Mouse (Mus musculus): ENCODE results near the gene Olfr449. TPM values are rescaled to one million over a fixed set of nuclear protein-coding genes. Genes with fewer than 3 reads are reported as not detected.

The Olfr449 gene
- polyA plus RNA-seq, 1 experiment from 2014 or later = not detected

- no peaks in the 10 kb centered on the region for H3K9me3 ChIP-seq (ENCODE audit: control insufficient read depth)
- ATAC-seq = no peak
- WGBS = 10% methylated on average over 4 of the region's 4 CpGs
- TF ChIP-seq CTCF (IDR thresholded peaks at IDR 0.05; ENCODE audit: low read depth) = peak; percentile 71
- H3K36me3 ChIP-seq (ENCODE audit: control insufficient read depth, insufficient read depth) = no peaks in the 10 kb centered on the region
- no peaks in the 10 kb centered on the region for H3K4me1 ChIP-seq (replicated peaks; ENCODE audit: control insufficient read depth, insufficient read depth, low read length)
- no peak overlapping the region for H3K4me2 ChIP-seq (replicated peaks; ENCODE audit: low read depth)
- H3K27ac ChIP-seq (ENCODE audit: low read depth, low read length) = no peak overlapping the region
- no peaks in the 10 kb centered on the region for H3K27me3 ChIP-seq (replicated peaks; ENCODE audit: control insufficient read depth, insufficient read depth, low read length)
- no peak overlapping the region for H3K4me3 ChIP-seq (ENCODE audit: low read depth, low read length)
- no peak overlapping the region for H3K9ac ChIP-seq (ENCODE audit: low read depth, low read length)
These were observed 26.1 kb downstream of the Olfr449 start for GRCm38 (mm10) chr6:42860222-42860819.

DNA sequence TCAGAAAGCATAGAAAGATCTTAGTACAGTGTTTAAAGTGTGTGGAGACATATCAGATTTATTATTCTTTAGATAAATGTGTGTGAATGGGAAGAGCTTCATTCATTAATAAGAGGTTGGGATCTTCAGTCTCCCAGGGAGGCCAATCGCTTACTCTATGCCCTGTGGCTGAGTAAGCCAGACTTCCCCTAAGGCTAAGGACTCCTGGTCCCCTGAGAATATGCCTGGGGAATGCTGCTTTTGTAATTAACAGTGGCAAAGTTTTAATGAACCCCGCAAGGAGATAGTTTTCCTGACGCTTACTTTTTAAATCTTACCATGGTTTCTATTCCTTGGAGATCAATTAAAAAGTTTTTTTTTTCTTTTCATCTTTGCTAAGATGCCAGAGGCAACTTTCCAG, 35.5 kb downstream of the Olfr449 start:
- Histone ChIP-seq H3K9ac (ENCODE audit: low read depth, low read length) (no peak overlapping the region), H3K4me2 (replicated peaks; ENCODE audit: low read depth) (no peak overlapping the region), H3K9me3 (ENCODE audit: control insufficient read depth) (no peaks in the 10 kb centered on the region), H3K27ac (ENCODE audit: low read depth, low read length) (no peak overlapping the region), H3K27me3 (replicated peaks; ENCODE audit: control insufficient read depth, insufficient read depth, low read length) (no peaks in the 10 kb centered on the region), H3K4me3 (ENCODE audit: low read depth, low read length) (no peak overlapping the region), H3K4me1 (replicated peaks; ENCODE audit: control insufficient read depth, insufficient read depth, low read length) (no peaks in the 10 kb centered on the region), H3K36me3 (ENCODE audit: control insufficient read depth, insufficient read depth) (no peaks in the 10 kb centered on the region)
- no peak for TF ChIP-seq CTCF (IDR thresholded peaks at IDR 0.05; ENCODE audit: low read depth)
- ATAC-seq = no peak
- WGBS = 90% methylated on average over 3 of the region's 3 CpGs

- TF ChIP-seq CTCF (IDR thresholded peaks at IDR 0.05; ENCODE audit: low read depth) = no peak
- Histone ChIP-seq H3K27me3 (replicated peaks; ENCODE audit: control insufficient read depth, insufficient read depth, low read length) (no peaks in the 10 kb centered on the region), H3K9me3 (ENCODE audit: control insufficient read depth) (no peaks in the 10 kb centered on the region), H3K4me3 (ENCODE audit: low read depth, low read length) (no peak overlapping the region), H3K36me3 (ENCODE audit: control insufficient read depth, insufficient read depth) (no peaks in the 10 kb centered on the region), H3K27ac (ENCODE audit: low read depth, low read length) (no peak overlapping the region), H3K9ac (ENCODE audit: low read depth, low read length) (no peak overlapping the region), H3K4me1 (replicated peaks; ENCODE audit: control insufficient read depth, insufficient read depth, low read length) (no peaks in the 10 kb centered on the region), H3K4me2 (replicated peaks; ENCODE audit: low read depth) (no peak overlapping the region)
- ATAC-seq = no peak
These were observed 42.1 kb downstream of the Olfr449 start for GRCm38 (mm10) chr6:42876323-42876722.

Other genes starting within 250 kb of the Olfr449 start
- not detected in 2 replicates for gene Tcaf3, start 236.7 kb upstream of the Olfr449 start, polyA plus RNA-seq (2015; fragmentation: Nextera tagmentation; extraction: Ambion mirVana)
- gene Tcaf2, start 189.1 kb upstream of the Olfr449 start, polyA plus RNA-seq (2015; fragmentation: Nextera tagmentation; extraction: Ambion mirVana) = 2.4 and 3.4 TPM in 2 replicates
- 18.6 and 19.9 TPM in 2 replicates for gene Tcaf1, start 124.3 kb upstream of the Olfr449 start, polyA plus RNA-seq (2015; fragmentation: Nextera tagmentation; extraction: Ambion mirVana)
- gene Olfr453, start 95.0 kb upstream of the Olfr449 start, polyA plus RNA-seq (2015; fragmentation: Nextera tagmentation; extraction: Ambion mirVana) = not detected in 2 replicates
- gene Olfr38, start 78.0 kb upstream of the Olfr449 start, polyA plus RNA-seq (2015; fragmentation: Nextera tagmentation; extraction: Ambion mirVana) = not detected in 2 replicates
- gene Olfr452, start 49.3 kb upstream of the Olfr449 start, polyA plus RNA-seq (2015; fragmentation: Nextera tagmentation; extraction: Ambion mirVana) = not detected in 2 replicates
- not detected in 2 replicates for gene Olfr450, start 22.4 kb upstream of the Olfr449 start, polyA plus RNA-seq (2015; fragmentation: Nextera tagmentation; extraction: Ambion mirVana)
- not detected in 2 replicates for gene Olfr448, start 56.1 kb downstream of the Olfr449 start, polyA plus RNA-seq (2015; fragmentation: Nextera tagmentation; extraction: Ambion mirVana)
- not detected in 2 replicates for gene Olfr447, start 74.5 kb downstream of the Olfr449 start, polyA plus RNA-seq (2015; fragmentation: Nextera tagmentation; extraction: Ambion mirVana)
- gene Olfr446, start 87.0 kb downstream of the Olfr449 start, polyA plus RNA-seq (2015; fragmentation: Nextera tagmentation; extraction: Ambion mirVana) = not detected in 2 replicates
- not detected in 2 replicates for gene Olfr444, start 114.7 kb downstream of the Olfr449 start, polyA plus RNA-seq (2015; fragmentation: Nextera tagmentation; extraction: Ambion mirVana)